Mouse (Mus musculus) gastrocnemius, postnatal 36 days (tissue): ENCODE measurements at regions not wholly inside any gene's neighbourhood (a gene's known extent, or its start where the extent isn't known, plus 50 kb on each side); places are given as distances from the start of the nearest gene placed in this dataset.
A peak's percentile ranks its signal among the peaks of the same experiment; 100 is the strongest.

Source experiments
- DNase-seq, 2 experiments: peaks; one replicate each; pipeline ENCODE4 v3.0.0; 2022
- intact Hi-C: fragments of 180-260 bp; cut with DNase I; formaldehyde crosslinking; loops from one replicate; pipeline ENCODE4 v1.15.1; 2025

GRCm38 (mm10) chr12:16272441-16272840 lies 338.3 kb downstream of the Lpin1 start:
- intact Hi-C loops: no loop called here
- DNase-seq: no peak

GRCm38 (mm10) chr12:16270876-16271275 lies 339.9 kb downstream of the Lpin1 start:
- intact Hi-C loops: no loop called here
- DNase-seq: peak; percentile 14 to 21

GRCm38 (mm10) chr12:16269706-16270105 lies 341.1 kb downstream of the Lpin1 start:
- DNase-seq: no peak
- intact Hi-C loops: loop anchor here (5.0 kb wide), 1 partner anchor 42 kb away; no protein-coding TSS in a partner anchor

GRCm38 (mm10) chr12:16268621-16269165 lies 342.1 kb downstream of the Lpin1 start:
- intact Hi-C loops: loop anchor here (5.0 kb wide), 1 partner anchor 41 kb away; no protein-coding TSS in a partner anchor
- DNase-seq: no peak

GRCm38 (mm10) chr12:16261465-16261864 lies 349.3 kb downstream of the Lpin1 start:
- intact Hi-C loops: no loop called here

GRCm38 (mm10) chr12:16260981-16261380 lies 349.8 kb downstream of the Lpin1 start:
- intact Hi-C loops: no loop called here
- DNase-seq: no peak

More at GRCm38 (mm10) chr12:16261465-16261864, 349.3 kb downstream of the Lpin1 start:
- DNase-seq: no peak

GRCm38 (mm10) chr12:16260501-16260900 lies 350.3 kb downstream of the Lpin1 start:
- intact Hi-C loops: no loop called here
- DNase-seq: no peak

DNA sequence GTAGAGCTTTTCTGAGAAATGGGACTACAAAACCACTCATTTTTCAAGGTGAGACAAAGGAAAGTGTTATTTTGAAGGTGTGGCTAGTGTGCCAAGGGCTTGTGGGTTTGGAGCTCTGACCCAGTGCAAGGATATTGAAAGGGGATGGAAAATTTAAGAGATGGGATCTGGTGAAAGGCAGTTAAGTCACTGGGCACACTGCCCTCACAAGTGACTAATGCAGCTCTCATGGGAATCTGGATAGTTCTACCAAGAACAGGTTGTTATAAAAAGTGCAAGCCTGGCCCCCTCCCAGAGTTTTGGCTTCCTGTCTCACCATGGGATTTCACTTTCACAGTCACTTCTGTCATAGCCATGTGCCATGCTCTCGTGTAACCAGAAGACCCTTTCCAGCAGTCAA lies 360.1 kb downstream of the Lpin1 start:
- intact Hi-C loops: no loop called here
- no peak for DNase-seq

DNA sequence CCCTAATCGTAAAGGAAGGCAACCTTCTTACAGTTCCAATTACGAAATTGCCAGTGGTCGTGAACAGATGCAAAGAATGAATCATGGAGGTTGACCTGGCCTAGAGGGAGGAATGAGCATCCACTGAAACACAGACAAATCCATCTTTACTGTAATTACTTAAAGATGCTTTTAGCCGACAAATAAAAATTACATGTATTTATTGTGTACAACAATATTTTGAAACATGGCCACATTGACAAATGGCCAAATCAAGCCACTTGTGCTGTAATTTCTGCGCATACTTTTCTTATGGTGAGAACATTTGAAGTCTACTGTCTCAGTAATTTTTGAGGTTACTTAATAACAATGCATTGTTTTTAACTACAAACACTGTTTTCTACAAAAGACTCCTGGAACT lies 360.7 kb downstream of the Lpin1 start:
- intact Hi-C loops: no loop called here
- DNase-seq: no peak

DNA sequence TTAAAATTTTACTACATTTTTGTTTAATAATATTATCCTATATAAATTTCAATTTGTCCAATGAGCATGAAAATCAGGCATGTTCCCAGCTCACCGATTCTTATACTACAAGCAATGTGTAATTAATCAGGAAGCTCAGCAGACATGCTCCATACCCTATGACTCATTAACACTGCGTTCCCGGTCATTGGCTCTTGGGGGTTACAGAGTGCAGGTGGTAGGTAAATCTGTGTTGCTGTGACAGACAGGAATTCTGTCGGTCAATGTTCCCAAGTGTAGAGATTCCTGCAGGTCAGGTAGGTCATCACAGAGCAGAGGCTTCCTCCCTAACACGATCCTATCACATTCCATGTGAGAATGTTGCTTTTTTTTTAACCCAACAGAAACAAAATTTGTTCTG lies 371.0 kb downstream of the Lpin1 start:
- intact Hi-C loops: no loop called here
- DNase-seq: no peak

- DNase-seq: no peak
- intact Hi-C loops: no loop called here
These were observed 373.3 kb downstream of the Lpin1 start for GRCm38 (mm10) chr12:16237498-16237897.

GRCm38 (mm10) chr12:16233559-16233958 lies 377.2 kb downstream of the Lpin1 start:
- intact Hi-C loops: loop anchor here (5.0 kb wide), 1 partner anchor 416 kb away; the partner anchor contains the start of gene Trib2
- no peak for DNase-seq

GRCm38 (mm10) chr12:16232828-16233227 lies 377.9 kb downstream of the Lpin1 start:
- intact Hi-C loops: loop anchor here (5.0 kb wide), 1 partner anchor 416 kb away; the partner anchor contains the start of gene Trib2
- DNase-seq: no peak

GRCm38 (mm10) chr12:16232051-16232450 lies 378.7 kb downstream of the Lpin1 start:
- no peak for DNase-seq
- intact Hi-C loops: loop anchor here (5.0 kb wide), 1 partner anchor 415 kb away; the partner anchor contains the start of gene Trib2

- intact Hi-C loops: loop anchor here (5.0 kb wide), 1 partner anchor 414 kb away; the partner anchor contains the start of gene Trib2
- DNase-seq: no peak
These were observed 379.7 kb downstream of the Lpin1 start for GRCm38 (mm10) chr12:16231093-16231492.

- no peak for DNase-seq
- intact Hi-C loops: loop anchor here (5.0 kb wide), 1 partner anchor 42 kb away; no protein-coding TSS in a partner anchor
These were observed 385.3 kb downstream of the Lpin1 start for GRCm38 (mm10) chr12:16225428-16225827.

- DNase-seq: no peak
- intact Hi-C loops: loop anchor here (5.0 kb wide), 1 partner anchor 56 kb away; no protein-coding TSS in a partner anchor
These were observed 387.8 kb downstream of the Lpin1 start for GRCm38 (mm10) chr12:16222836-16223450.

DNA sequence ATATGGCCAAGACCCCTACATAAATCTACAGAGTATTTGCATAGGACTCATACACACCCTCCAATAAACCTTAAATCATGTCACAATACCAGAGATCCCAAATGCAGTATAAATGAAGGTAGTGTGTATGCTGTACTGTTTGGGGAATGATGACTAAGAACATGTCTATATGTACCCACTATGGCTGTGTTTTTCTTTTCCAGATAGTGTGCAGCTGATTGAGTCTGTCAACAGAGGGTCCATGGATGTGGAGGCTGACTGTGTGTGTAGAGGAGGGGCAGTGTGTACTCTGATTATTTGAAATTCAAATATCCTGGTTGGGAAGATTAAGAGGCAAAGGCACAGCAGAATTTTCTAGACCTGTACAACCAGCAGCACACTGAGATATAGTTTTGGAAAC lies 388.6 kb downstream of the Lpin1 start:
- intact Hi-C loops: loop anchor here (5.0 kb wide), 1 partner anchor 55 kb away; no protein-coding TSS in a partner anchor
- no peak for DNase-seq

- DNase-seq: no peak
- intact Hi-C loops: loop anchor here (5.0 kb wide), 1 partner anchor 54 kb away; no protein-coding TSS in a partner anchor
These were observed 389.6 kb downstream of the Lpin1 start for GRCm38 (mm10) chr12:16221142-16221541.

- DNase-seq: no peak
- intact Hi-C loops: loop anchor here (5.0 kb wide), 1 partner anchor 53 kb away; no protein-coding TSS in a partner anchor
These were observed 390.2 kb downstream of the Lpin1 start for GRCm38 (mm10) chr12:16220561-16220960.

GRCm38 (mm10) chr12:16218906-16219305 lies 391.9 kb downstream of the Lpin1 start:
- intact Hi-C loops: no loop called here
- DNase-seq: peak in 1 of 2 experiments; percentile 17

DNA sequence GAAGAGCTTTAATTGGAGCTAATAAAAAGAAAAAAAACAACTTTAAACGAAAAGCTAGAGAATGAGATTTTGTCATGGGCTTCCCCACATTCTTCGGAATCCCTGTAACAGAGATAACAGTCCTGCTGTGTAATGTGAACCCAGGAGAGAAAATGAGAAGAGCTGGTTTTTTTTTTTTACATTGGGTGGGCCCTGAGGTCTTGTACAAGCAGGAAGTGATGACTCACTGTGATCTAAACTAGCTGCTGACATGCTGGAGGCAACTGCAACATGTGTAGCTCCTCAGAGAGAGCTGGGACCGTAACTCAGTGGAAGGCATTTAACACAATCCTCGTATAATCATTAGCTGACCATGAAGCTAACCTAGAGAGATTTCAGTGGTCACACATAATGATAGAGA lies 393.8 kb upstream of the Trib2 start:
- intact Hi-C loops: no loop called here
- no peak for DNase-seq
